Mouse (Mus musculus): ENCODE results near the gene Ppp3ca. TPM values are rescaled to one million over a fixed set of nuclear protein-coding genes. Genes with fewer than 3 reads are reported as not detected.

The Ppp3ca gene
- polyA plus RNA-seq, 1 experiment from 2014 or later = 42.8 TPM

DNA sequence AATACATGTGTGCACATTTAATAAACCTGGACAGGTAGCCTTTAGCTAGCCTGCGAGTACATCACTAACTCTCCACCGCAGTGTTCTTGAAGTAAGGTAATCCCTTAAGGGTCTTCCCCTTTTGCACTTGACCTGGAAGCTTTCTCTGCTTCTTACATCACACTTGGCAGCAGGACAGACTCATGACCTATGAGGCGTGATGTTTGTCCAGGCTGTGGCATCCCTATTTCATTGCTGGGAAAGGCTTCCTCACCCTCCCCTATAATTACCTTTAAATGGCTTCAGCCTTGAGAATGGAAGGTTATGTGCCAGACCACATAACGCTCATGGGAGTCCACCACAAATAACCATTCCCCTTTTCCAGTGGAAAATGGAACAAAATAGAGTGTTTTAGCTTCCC lies 145.0 kb downstream of the Ppp3ca start:
- Histone ChIP-seq H3K27ac (ENCODE audit: low read length) (no peak overlapping the region), H3K9ac (ENCODE audit: low read length) (no peak overlapping the region), H3K4me1 (ENCODE audit: control insufficient read depth, insufficient read depth, low read length) (peaks cover 6% of the 10 kb centered on the region), H3K27me3 (ENCODE audit: control insufficient read depth, insufficient read depth, low read length) (no peaks in the 10 kb centered on the region), H3K4me3 (replicated peaks; ENCODE audit: low read length) (no peak overlapping the region), H3K36me3 (ENCODE audit: control insufficient read depth, insufficient read depth, low read length) (no peaks in the 10 kb centered on the region), H3K4me2 (ENCODE audit: low read depth, low read length) (no peak overlapping the region), H3K9me3 (replicated peaks; ENCODE audit: control insufficient read depth, low read length) (no peaks in the 10 kb centered on the region)
- ATAC-seq (ENCODE audit: insufficient read depth, low FRiP score) = no peak
- 91% methylated on average over 4 of the region's 4 CpGs for WGBS

DNA sequence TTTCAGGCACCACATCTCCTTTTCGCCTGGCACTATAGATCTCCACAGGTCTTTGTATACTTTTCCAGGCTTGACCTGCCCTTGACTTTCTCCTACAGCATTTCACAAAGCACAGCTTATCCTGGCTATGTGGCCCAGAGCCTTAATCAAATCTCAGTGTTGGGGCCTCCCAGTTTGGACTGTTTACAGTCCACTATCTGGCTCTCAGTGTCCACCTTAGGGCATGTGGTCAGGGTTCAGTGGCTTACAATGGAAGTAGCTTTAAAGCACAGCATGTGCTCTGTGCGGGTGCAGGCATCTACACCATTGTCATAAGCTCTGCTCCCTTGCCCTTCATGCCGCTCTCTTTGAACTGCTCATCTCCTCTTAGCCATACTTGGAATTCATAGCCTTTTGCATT lies 146.4 kb downstream of the Ppp3ca start:
- Histone ChIP-seq H3K36me3 (ENCODE audit: control insufficient read depth, insufficient read depth, low read length) (no peaks in the 10 kb centered on the region), H3K4me3 (replicated peaks; ENCODE audit: low read length) (no peak overlapping the region), H3K4me1 (ENCODE audit: control insufficient read depth, insufficient read depth, low read length) (peaks cover 6% of the 10 kb centered on the region), H3K4me2 (ENCODE audit: low read depth, low read length) (no peak overlapping the region), H3K27ac (ENCODE audit: low read length) (no peak overlapping the region), H3K27me3 (ENCODE audit: control insufficient read depth, insufficient read depth, low read length) (no peaks in the 10 kb centered on the region), H3K9ac (ENCODE audit: low read length) (no peak overlapping the region), H3K9me3 (replicated peaks; ENCODE audit: control insufficient read depth, low read length) (no peaks in the 10 kb centered on the region)
- 76% methylated on average over 3 of the region's 3 CpGs for WGBS
- no peak for ATAC-seq (ENCODE audit: insufficient read depth, low FRiP score)

DNA sequence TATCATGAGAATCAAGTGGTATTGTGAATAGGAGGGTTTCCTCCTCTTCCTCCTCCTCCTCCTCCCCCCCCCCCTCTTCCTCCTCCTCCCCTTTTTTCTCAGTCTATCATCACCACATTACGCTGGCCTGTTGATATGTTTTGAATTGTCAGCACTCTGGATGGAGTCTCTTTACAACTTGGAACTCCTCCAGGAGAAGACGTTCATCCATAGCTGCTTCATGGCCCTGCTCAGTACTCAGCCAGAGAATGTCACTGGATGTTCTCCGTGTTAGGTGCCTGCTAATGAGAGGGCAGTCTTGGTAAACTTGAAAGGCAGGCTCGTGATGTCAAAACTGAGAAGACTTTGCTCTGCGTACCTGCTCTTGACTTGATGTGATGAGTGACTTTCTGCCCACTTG lies 149.1 kb downstream of the Ppp3ca start:
- 62% methylated on average over 5 of the region's 5 CpGs for WGBS
- Histone ChIP-seq H3K9ac (ENCODE audit: low read length) (no peak overlapping the region), H3K4me2 (ENCODE audit: low read depth, low read length) (no peak overlapping the region), H3K9me3 (replicated peaks; ENCODE audit: control insufficient read depth, low read length) (no peaks in the 10 kb centered on the region), H3K27ac (ENCODE audit: low read length) (no peak overlapping the region), H3K4me1 (ENCODE audit: control insufficient read depth, insufficient read depth, low read length) (no peaks in the 10 kb centered on the region), H3K27me3 (ENCODE audit: control insufficient read depth, insufficient read depth, low read length) (no peaks in the 10 kb centered on the region), H3K4me3 (replicated peaks; ENCODE audit: low read length) (no peak overlapping the region), H3K36me3 (ENCODE audit: control insufficient read depth, insufficient read depth, low read length) (no peaks in the 10 kb centered on the region)
- no peak for ATAC-seq (ENCODE audit: insufficient read depth, low FRiP score)

DNA sequence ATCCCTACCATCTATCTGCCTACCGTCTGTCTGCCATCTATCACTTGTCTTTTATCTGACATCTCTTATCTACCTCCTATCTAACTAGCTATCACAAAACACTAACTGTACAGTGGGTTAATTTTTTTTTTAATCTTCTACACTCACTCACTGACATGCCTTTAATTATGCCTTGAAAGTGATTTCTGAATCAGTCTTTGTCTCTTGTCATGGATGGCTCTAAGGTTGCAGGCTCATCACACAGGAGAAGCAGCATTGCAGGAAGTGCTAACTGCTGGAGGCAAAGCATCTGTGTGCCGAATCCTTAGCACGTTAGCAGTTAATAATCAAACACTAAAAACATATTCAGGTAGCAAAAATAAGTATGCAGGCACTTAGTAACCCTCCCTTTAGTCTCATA lies 151.1 kb downstream of the Ppp3ca start:
- no peak for ATAC-seq (ENCODE audit: insufficient read depth, low FRiP score)
- Histone ChIP-seq H3K4me1 (ENCODE audit: control insufficient read depth, insufficient read depth, low read length) (no peaks in the 10 kb centered on the region), H3K4me3 (replicated peaks; ENCODE audit: low read length) (no peak overlapping the region), H3K27me3 (ENCODE audit: control insufficient read depth, insufficient read depth, low read length) (no peaks in the 10 kb centered on the region), H3K36me3 (ENCODE audit: control insufficient read depth, insufficient read depth, low read length) (no peaks in the 10 kb centered on the region), H3K27ac (ENCODE audit: low read length) (no peak overlapping the region), H3K9ac (ENCODE audit: low read length) (no peak overlapping the region), H3K4me2 (ENCODE audit: low read depth, low read length) (no peak overlapping the region), H3K9me3 (replicated peaks; ENCODE audit: control insufficient read depth, low read length) (no peaks in the 10 kb centered on the region)
- 61% methylated on average over 3 of the region's 3 CpGs for WGBS

DNA sequence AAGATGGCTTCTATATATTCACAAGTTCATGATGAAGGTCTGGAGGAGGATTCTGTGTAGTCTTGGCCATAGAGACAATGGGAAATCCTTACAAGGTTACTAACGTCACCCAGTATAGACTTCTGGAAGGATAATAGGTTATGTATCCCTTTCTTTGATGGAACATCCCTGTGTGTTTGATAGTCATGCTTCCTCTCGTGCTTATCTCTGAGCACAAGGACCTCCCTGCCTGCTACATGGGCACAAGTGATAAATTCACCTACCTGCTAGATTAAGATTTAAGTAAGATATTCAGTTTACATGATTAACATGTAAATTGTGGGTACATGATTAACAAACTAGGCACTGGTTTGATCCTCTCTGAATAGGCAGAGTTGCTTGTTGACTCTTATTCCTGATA lies 152.1 kb downstream of the Ppp3ca start:
- no peaks in the 10 kb centered on the region for H3K9me3 ChIP-seq (replicated peaks; ENCODE audit: control insufficient read depth, low read length)
- 81% methylated on average over 2 of the region's 2 CpGs for WGBS
- no peak overlapping the region for H3K4me2 ChIP-seq (ENCODE audit: low read depth, low read length)
- no peak for ATAC-seq (ENCODE audit: insufficient read depth, low FRiP score)
- H3K4me1 ChIP-seq (ENCODE audit: control insufficient read depth, insufficient read depth, low read length) = no peaks in the 10 kb centered on the region
- H3K27ac ChIP-seq (ENCODE audit: low read length) = no peak overlapping the region
- no peaks in the 10 kb centered on the region for H3K27me3 ChIP-seq (ENCODE audit: control insufficient read depth, insufficient read depth, low read length)
- no peak overlapping the region for H3K4me3 ChIP-seq (replicated peaks; ENCODE audit: low read length)
- no peaks in the 10 kb centered on the region for H3K36me3 ChIP-seq (ENCODE audit: control insufficient read depth, insufficient read depth, low read length)
- no peak overlapping the region for H3K9ac ChIP-seq (ENCODE audit: low read length)

DNA sequence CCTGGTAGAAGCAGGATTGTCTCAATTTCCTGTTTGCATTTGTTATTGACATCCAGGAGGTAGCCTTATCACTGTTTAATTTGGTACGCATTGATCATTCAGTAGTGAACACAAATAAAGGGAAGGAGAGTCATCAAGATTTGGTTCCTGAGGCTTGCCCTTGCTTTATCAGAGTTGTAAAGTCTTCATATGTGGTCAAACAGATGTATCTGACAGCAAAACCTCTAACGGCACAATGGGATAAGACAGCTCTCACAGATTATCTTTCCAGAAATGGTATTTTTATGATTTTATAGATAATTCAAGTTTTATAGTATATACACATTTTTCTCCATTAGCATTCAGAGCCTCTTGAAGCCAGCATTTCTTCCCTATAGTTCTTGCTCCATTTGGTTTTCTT lies 152.5 kb downstream of the Ppp3ca start:
- H3K4me1 ChIP-seq (ENCODE audit: control insufficient read depth, insufficient read depth, low read length) = no peaks in the 10 kb centered on the region
- ATAC-seq (ENCODE audit: insufficient read depth, low FRiP score) = no peak
- no peak overlapping the region for H3K9ac ChIP-seq (ENCODE audit: low read length)
- no peak overlapping the region for H3K4me3 ChIP-seq (replicated peaks; ENCODE audit: low read length)
- 76% methylated on average over 2 of the region's 2 CpGs for WGBS
- no peaks in the 10 kb centered on the region for H3K9me3 ChIP-seq (replicated peaks; ENCODE audit: control insufficient read depth, low read length)
- no peaks in the 10 kb centered on the region for H3K36me3 ChIP-seq (ENCODE audit: control insufficient read depth, insufficient read depth, low read length)
- H3K4me2 ChIP-seq (ENCODE audit: low read depth, low read length) = no peak overlapping the region
- H3K27ac ChIP-seq (ENCODE audit: low read length) = no peak overlapping the region
- no peaks in the 10 kb centered on the region for H3K27me3 ChIP-seq (ENCODE audit: control insufficient read depth, insufficient read depth, low read length)

DNA sequence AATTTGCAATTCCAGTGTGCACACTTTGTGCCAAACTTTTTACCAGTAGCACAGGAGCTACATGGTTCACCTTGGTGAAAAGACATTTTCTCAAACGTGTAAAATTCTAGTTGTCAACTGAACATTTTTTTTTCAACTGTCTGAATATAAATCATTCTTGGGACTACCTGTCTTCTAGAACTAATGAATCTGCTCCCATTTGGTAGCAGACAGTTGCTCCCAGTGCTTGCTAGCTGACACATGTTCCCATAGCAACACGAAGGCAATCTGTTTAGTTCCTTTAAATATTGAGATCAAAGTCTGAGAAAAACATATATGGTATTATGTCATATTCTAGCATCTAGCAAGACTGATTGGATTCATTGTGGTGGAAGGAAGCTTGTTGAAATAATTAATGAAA lies 158.5 kb downstream of the Ppp3ca start:
- Histone ChIP-seq H3K9ac (ENCODE audit: low read length) (no peak overlapping the region), H3K4me1 (ENCODE audit: control insufficient read depth, insufficient read depth, low read length) (peaks cover 3% of the 10 kb centered on the region), H3K4me3 (replicated peaks; ENCODE audit: low read length) (no peak overlapping the region), H3K4me2 (ENCODE audit: low read depth, low read length) (no peak overlapping the region), H3K9me3 (replicated peaks; ENCODE audit: control insufficient read depth, low read length) (no peaks in the 10 kb centered on the region), H3K27me3 (ENCODE audit: control insufficient read depth, insufficient read depth, low read length) (no peaks in the 10 kb centered on the region), H3K36me3 (ENCODE audit: control insufficient read depth, insufficient read depth, low read length) (no peaks in the 10 kb centered on the region), H3K27ac (ENCODE audit: low read length) (no peak overlapping the region)
- WGBS = 59% methylated on average over 2 of the region's 2 CpGs
- ATAC-seq (ENCODE audit: insufficient read depth, low FRiP score) = no peak

DNA sequence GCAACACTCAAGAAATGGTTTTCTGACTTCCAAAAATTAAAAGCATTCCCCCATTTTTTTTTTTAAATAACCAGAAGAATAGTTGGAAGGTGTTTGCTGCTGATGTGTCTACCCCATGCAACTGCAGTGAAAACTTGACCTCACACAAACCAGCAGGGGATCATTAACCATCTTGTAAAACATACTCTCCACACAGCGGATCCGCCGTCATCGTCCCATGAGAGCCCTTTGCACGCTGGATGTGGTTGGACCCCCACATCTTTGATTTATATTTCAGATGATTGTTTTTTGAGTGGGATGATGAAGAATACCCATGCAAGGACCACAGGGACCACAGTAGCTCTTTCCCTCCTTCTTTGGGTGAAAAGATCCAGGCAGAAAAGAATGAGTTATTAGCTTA lies 159.2 kb downstream of the Ppp3ca start:
- Histone ChIP-seq H3K36me3 (ENCODE audit: control insufficient read depth, insufficient read depth, low read length) (no peaks in the 10 kb centered on the region), H3K4me1 (ENCODE audit: control insufficient read depth, insufficient read depth, low read length) (peaks cover 9% of the 10 kb centered on the region), H3K4me2 (ENCODE audit: low read depth, low read length) (no peak overlapping the region), H3K27ac (ENCODE audit: low read length) (no peak overlapping the region), H3K27me3 (ENCODE audit: control insufficient read depth, insufficient read depth, low read length) (no peaks in the 10 kb centered on the region), H3K4me3 (replicated peaks; ENCODE audit: low read length) (no peak overlapping the region), H3K9me3 (replicated peaks; ENCODE audit: control insufficient read depth, low read length) (no peaks in the 10 kb centered on the region), H3K9ac (ENCODE audit: low read length) (no peak overlapping the region)
- WGBS = 93% methylated on average over 5 of the region's 5 CpGs
- no peak for ATAC-seq (ENCODE audit: insufficient read depth, low FRiP score)

DNA sequence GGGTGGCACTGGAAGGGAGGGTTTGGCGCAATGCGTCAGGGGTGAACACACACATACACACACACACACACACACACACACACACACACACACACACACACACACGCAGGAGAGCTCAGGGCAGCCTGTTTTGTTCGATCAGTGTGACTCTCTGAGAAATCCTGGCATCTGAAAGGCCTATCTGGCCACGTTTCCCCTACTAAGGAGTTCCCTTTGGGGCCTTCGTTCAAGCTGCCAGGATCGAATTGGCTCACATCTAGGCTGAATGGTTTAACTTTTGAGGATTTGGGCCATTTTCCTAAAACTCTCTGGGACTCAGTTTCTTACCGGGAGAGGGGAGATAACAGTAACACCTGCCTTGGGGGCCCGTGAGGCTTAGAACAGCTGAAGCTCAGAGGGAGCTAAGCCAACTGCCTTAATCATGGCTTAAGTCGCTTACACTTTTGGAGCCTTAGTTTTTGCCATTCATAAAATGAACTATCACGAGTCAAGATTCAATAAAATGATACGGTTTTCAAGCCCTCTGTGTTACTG lies 160.8 kb downstream of the Ppp3ca start:
- Histone ChIP-seq H3K27ac (ENCODE audit: low read length) (no peak overlapping the region), H3K4me2 (ENCODE audit: low read depth, low read length) (no peak overlapping the region), H3K4me1 (ENCODE audit: control insufficient read depth, insufficient read depth, low read length) (peaks cover 13% of the 10 kb centered on the region), H3K36me3 (ENCODE audit: control insufficient read depth, insufficient read depth, low read length) (no peaks in the 10 kb centered on the region), H3K9me3 (replicated peaks; ENCODE audit: control insufficient read depth, low read length) (no peaks in the 10 kb centered on the region), H3K9ac (ENCODE audit: low read length) (no peak overlapping the region), H3K4me3 (replicated peaks; ENCODE audit: low read length) (no peak overlapping the region), H3K27me3 (ENCODE audit: control insufficient read depth, insufficient read depth, low read length) (no peaks in the 10 kb centered on the region)
- ATAC-seq (ENCODE audit: insufficient read depth, low FRiP score) = no peak
- WGBS = 71% methylated on average over 12 of the region's 12 CpGs

Data from stomach, embryonic 16.5 days (tissue).